Comparison of ENCODE assay signal across 25 mouse cellular contexts in genomic region chr7:123353081-123353480, GRCm38 (mm10). TPM values are rescaled to one million over a fixed set of nuclear protein-coding genes. Genes with fewer than 3 reads are reported as not detected.
DNase-seq lines count a peak whose midpoint lies in the region; ATAC-seq and TF ChIP-seq lines count a peak whose summit lies in the region.
"Had no signal": no experiment of that assay in that cellular context is flagged by ENCODE, and none has a peak within 500 bp of the region (broad histone marks: within the 10 kb centered on the region; RNA-seq: fewer than 3 reads in every experiment).

No protein-coding gene starts in this region.

- H3K36me3 ChIP-seq in heart, embryonic 10.5 days, result 0 out of 2 replicates have a peak, but pooled peaks cover 3% of the 10 kb centered on the region
- H3K36me3 ChIP-seq in liver, embryonic 14.5 days (replicated peaks; ENCODE audit: control insufficient read depth, insufficient read depth, low read depth), result no peaks in the 10 kb centered on the region
- H3K36me3 ChIP-seq: embryonic facial prominence, embryonic 12.5 days; embryonic facial prominence, embryonic 15.5 days had no signal

- ATAC-seq in liver, embryonic 14.5 days (ENCODE audit: insufficient read depth), result no peak
- no peak for ATAC-seq in monocyte, adult 5-6 weeks (replicated peaks; ENCODE audit: insufficient number of reproducible peaks, low FRiP score, low TSS enrichment, poor library complexity, severe bottlenecking)
- ATAC-seq: forebrain, embryonic 14.5 days; forebrain, postnatal 0 days; hindbrain, postnatal 0 days; inflammation-experienced regulatory T-cells, adult 6 months; Patski had no signal

- DNase-seq in heart, embryonic 10.5 days (ENCODE audit: low spot score), result no peak
- DNase-seq in heart, postnatal 36 days, result no peak
- DNase-seq in brain, adult 2 months (ENCODE audit: low read depth, low spot score), result peak; percentile 33
- DNase-seq in liver, embryonic 14.5 days (ENCODE audit: low read depth in 3 of 3, low spot score in 3 of 3), result no peak
- DNase-seq in gastrocnemius, postnatal 14 days, result no peak
- DNase-seq: adrenal gland, postnatal 10 days; adrenal gland, postnatal 36 days; B cell, adult 2 months; cerebellum, adult 11 months; cerebellum, adult 9-11 months; forebrain, postnatal 0 days; gastrocnemius, adult 2 months; gastrocnemius, postnatal 25 days; heart, adult 2 months; heart, postnatal 4 days had no signal

- H3K9me3 ChIP-seq in heart, embryonic 10.5 days, result no peaks in the 10 kb centered on the region
- H3K9me3 ChIP-seq in liver, embryonic 14.5 days (ENCODE audit: control insufficient read depth, low read length), result no peaks in the 10 kb centered on the region
- H3K9me3 ChIP-seq: embryonic facial prominence, embryonic 12.5 days; embryonic facial prominence, embryonic 15.5 days; G1E had no signal

- H3K4me2 ChIP-seq in liver, embryonic 14.5 days (ENCODE audit: low read depth), result peak overlapping the region; percentile 63
- H3K4me2 ChIP-seq: embryonic facial prominence, embryonic 12.5 days; embryonic facial prominence, embryonic 15.5 days; hindbrain, embryonic 14.5 days had no signal

- intact Hi-C loops in heart, postnatal 36 days (cut with DNase I), result no loop called here
- intact Hi-C loops in gastrocnemius, postnatal 14 days (cut with DNase I; ENCODE audit: low total_unique reads), result no loop called here

- TF ChIP-seq EP300 in liver, embryonic 14.5 days (IDR thresholded peaks at IDR 0.05; ENCODE audit: low read depth), result no peak

- 92% methylated on average over 4 of the region's 4 CpGs for WGBS in heart, embryonic 10.5 days
- WGBS in liver, embryonic 14.5 days (ENCODE audit: insufficient replicate concordance), result 89% methylated on average over 4 of the region's 4 CpGs

- no peak overlapping the region for H3K4me3 ChIP-seq in heart, embryonic 10.5 days
- no peak overlapping the region for H3K4me3 ChIP-seq in liver, embryonic 14.5 days (ENCODE audit: insufficient read depth in 1 of 2, low read depth in 2 of 2, low read length in 2 of 2)
- H3K4me3 ChIP-seq: embryonic facial prominence, embryonic 12.5 days; embryonic facial prominence, embryonic 15.5 days; gastrocnemius, adult 2 months; heart, adult 2 months had no signal

- TF ChIP-seq CTCF in liver, embryonic 14.5 days (IDR thresholded peaks at IDR 0.05; ENCODE audit: low read depth), result no peak

- peak overlapping the region; percentile 25 for H3K9ac ChIP-seq in liver, embryonic 14.5 days (replicated peaks)
- H3K9ac ChIP-seq: embryonic facial prominence, embryonic 12.5 days; embryonic facial prominence, embryonic 15.5 days; forebrain, postnatal 0 days; hindbrain, embryonic 14.5 days had no signal

- H3K27ac ChIP-seq in heart, embryonic 10.5 days, result peak overlapping the region; percentile 62; the same call in 1 of the 2 replicates
- peak overlapping the region; percentile 38 for H3K27ac ChIP-seq in liver, embryonic 14.5 days
- H3K27ac ChIP-seq: embryonic facial prominence, embryonic 12.5 days; embryonic facial prominence, embryonic 15.5 days; gastrocnemius, adult 2 months; heart, adult 2 months; hindbrain, embryonic 14.5 days; hindbrain, postnatal 0 days had no signal

- peaks cover 31% of the 10 kb centered on the region for H3K4me1 ChIP-seq in heart, embryonic 10.5 days
- peaks cover 67 to 81% of the 10 kb centered on the region in 2 experiments for H3K4me1 ChIP-seq in liver, embryonic 14.5 days (replicated peaks; ENCODE audit: control insufficient read depth in 2 of 2, insufficient read depth in 2 of 2, low read length in 1 of 2)
- H3K4me1 ChIP-seq: embryonic facial prominence, embryonic 12.5 days; embryonic facial prominence, embryonic 15.5 days had no signal

- H3K27me3 ChIP-seq in heart, embryonic 10.5 days (ENCODE audit: insufficient read depth, poor library complexity, severe bottlenecking), result no peaks in the 10 kb centered on the region
- H3K27me3 ChIP-seq in liver, embryonic 14.5 days (ENCODE audit: control insufficient read depth, insufficient read depth, low read length), result no peaks in the 10 kb centered on the region
- H3K27me3 ChIP-seq: CH12.LX; embryonic facial prominence, embryonic 12.5 days; embryonic facial prominence, embryonic 15.5 days; Patski had no signal

RNA-seq across cellular contexts. Expression of gene Lcmt1, which starts 16.5 kb away (rescaled TPM):
- 42.7 and 50.2 TPM in 2 replicates for polyA plus RNA-seq in heart, embryonic 10.5 days (2016; fragmentation: Nextera tagmentation; extraction: Ambion mirVana)
- total RNA-seq in heart, postnatal 36 days (2021), result 10 to 100 TPM; 19.3 to 24.8 TPM
- polyA plus RNA-seq in liver, embryonic 14.5 days (2012; rRNA removed), result 13.0 and 18.6 TPM in 2 replicates
- 23.6 and 28.4 TPM in 2 replicates for polyA plus RNA-seq in liver, embryonic 14.5 days (2014; fragmentation: Nextera tagmentation; extraction: Ambion mirVana)
- 19.3 to 26.6 TPM (median 21.5 TPM) in 3 replicates for total RNA-seq in monocyte, adult 5-6 weeks (2017)
- 10 to 100 TPM; 24.2 to 25.3 TPM for total RNA-seq in gastrocnemius, postnatal 14 days (2021)

RNA-seq across cellular contexts. Expression of gene Arhgap17, which starts 16.6 kb away (rescaled TPM):
- 24.0 and 27.0 TPM in 2 replicates for polyA plus RNA-seq in heart, embryonic 10.5 days (2016; fragmentation: Nextera tagmentation; extraction: Ambion mirVana)
- total RNA-seq in heart, postnatal 36 days (2021), result 10 to 100 TPM; 18.5 to 20.7 TPM
- polyA plus RNA-seq in liver, embryonic 14.5 days (2012; rRNA removed), result 9.6 and 10.9 TPM in 2 replicates
- polyA plus RNA-seq in liver, embryonic 14.5 days (2014; fragmentation: Nextera tagmentation; extraction: Ambion mirVana), result 10.2 and 12.6 TPM in 2 replicates
- total RNA-seq in monocyte, adult 5-6 weeks (2017), result 32.6 to 77.7 TPM (median 39.3 TPM) in 3 replicates
- total RNA-seq in gastrocnemius, postnatal 14 days (2021), result 10 to 100 TPM; 16.4 to 19.0 TPM
